In the genomic region with DNA sequence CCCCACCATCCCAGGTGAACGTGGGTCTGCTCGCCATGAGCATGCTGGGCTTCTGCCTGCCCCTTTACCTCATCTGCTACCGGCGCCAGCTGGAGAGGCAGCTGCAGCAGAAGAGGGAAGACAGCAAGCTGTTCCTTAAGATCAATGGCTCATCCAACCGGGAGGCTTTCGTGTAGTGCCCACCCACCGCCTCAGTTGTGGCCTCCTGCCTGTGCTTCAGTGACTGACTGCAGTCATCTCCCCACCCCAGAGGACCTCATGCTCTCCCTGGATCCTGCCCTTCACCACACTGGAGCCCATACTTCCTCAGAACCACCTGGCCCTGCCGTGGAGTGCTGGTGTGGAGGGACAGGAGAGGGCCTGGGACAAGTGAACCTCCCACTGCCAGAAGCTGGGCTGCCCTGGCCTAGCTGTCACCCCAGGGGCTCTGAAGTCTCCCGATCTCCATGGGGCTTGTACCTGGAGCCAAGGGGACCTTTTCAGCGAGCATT, we compare ENCODE assay signal across 8 mouse cellular contexts. TPM values are rescaled to one million over a fixed set of nuclear protein-coding genes. Genes with fewer than 3 reads are reported as not detected.
DNase-seq lines count a peak whose midpoint lies in the region; ATAC-seq lines count a peak whose summit lies in the region.

No protein-coding gene starts in this region.

- H3K9me3 ChIP-seq in lung, embryonic 15.5 days, result no peaks in the 10 kb centered on the region
- H3K9me3 ChIP-seq in neural tube, embryonic 14.5 days (ENCODE audit: control insufficient read depth, low read length), result no peaks in the 10 kb centered on the region

- peak overlapping the region; percentile 18 for H3K4me2 ChIP-seq in lung, embryonic 15.5 days
- peak overlapping the region; percentile 2; the same call in 1 of the 2 replicates for H3K4me2 ChIP-seq in neural tube, embryonic 14.5 days (ENCODE audit: low read depth, low read length)

- ATAC-seq in lung, embryonic 15.5 days (ENCODE audit: borderline replicate concordance, extremely low read depth, low FRiP score, low TSS enrichment), result peak; percentile 15; the same call in 1 of the 2 replicates
- ATAC-seq in neural tube, embryonic 14.5 days (ENCODE audit: low read depth), result no peak

- peaks cover 24% of the 10 kb centered on the region for H3K4me1 ChIP-seq in lung, embryonic 15.5 days
- peaks cover 13% of the 10 kb centered on the region for H3K4me1 ChIP-seq in neural tube, embryonic 14.5 days (ENCODE audit: control insufficient read depth, insufficient read depth, low read length)

- H3K27ac ChIP-seq in lung, embryonic 15.5 days, result peak overlapping the region; percentile 68
- peak overlapping the region; percentile 58 for H3K27ac ChIP-seq in neural tube, embryonic 14.5 days (ENCODE audit: low read depth, low read length)

- 0 out of 2 replicates have a peak overlapping the region, but pooled peaks have one; percentile 3 for H3K4me3 ChIP-seq in lung, embryonic 15.5 days
- H3K4me3 ChIP-seq in neural tube, embryonic 14.5 days (ENCODE audit: low read depth, low read length), result no peak overlapping the region

- no peaks in the 10 kb centered on the region for H3K27me3 ChIP-seq in lung, embryonic 15.5 days
- no peaks in the 10 kb centered on the region for H3K27me3 ChIP-seq in neural tube, embryonic 14.5 days (ENCODE audit: control insufficient read depth, insufficient read depth, low read length)

- DNase-seq in cerebellum, adult 11-12 months, result peak; percentile 70
- no peak for DNase-seq in cerebellum, adult 8-10 months
- no peak for DNase-seq in lung, postnatal 14 days
- peak; percentile 19 for DNase-seq in left cerebral cortex, postnatal 4 days
- no peak for DNase-seq in layer of hippocampus, adult 9-11 months
- no peak for DNase-seq in adrenal gland, postnatal 14 days

- H3K9ac ChIP-seq in lung, embryonic 15.5 days, result no peak overlapping the region
- 0 out of 2 replicates have a peak overlapping the region, but pooled peaks have one; percentile 28 for H3K9ac ChIP-seq in neural tube, embryonic 14.5 days (replicated peaks; ENCODE audit: low read depth, low read length)

- 6% methylated on average over 10 of the region's 10 CpGs for WGBS in lung, embryonic 15.5 days
- WGBS in neural tube, embryonic 14.5 days, result 11% methylated on average over 10 of the region's 10 CpGs

- intact Hi-C loops in left cerebral cortex, postnatal 4 days (cut with DNase I), result loop anchor here (5.0 kb wide), 1 partner anchor 40 kb away; a partner anchor contains a TSS

- H3K36me3 ChIP-seq in lung, embryonic 15.5 days, result no peaks in the 10 kb centered on the region
- peaks cover 17% of the 10 kb centered on the region for H3K36me3 ChIP-seq in neural tube, embryonic 14.5 days (ENCODE audit: control insufficient read depth, insufficient read depth, low read length)

RNA-seq across cellular contexts. Expression of a gene that starts 15.6 kb away (rescaled TPM):
- polyA plus RNA-seq in lung, embryonic 15.5 days (2015; fragmentation: Nextera tagmentation; extraction: Ambion mirVana), result 73.4 and 76.8 TPM in 2 replicates
- total RNA-seq in left cerebral cortex, postnatal 4 days (2021), result 100 to 1,000 TPM; 249 to 259 TPM
- 128 TPM in 2 replicates for polyA plus RNA-seq in neural tube, embryonic 14.5 days (2014; fragmentation: Nextera tagmentation; extraction: Ambion mirVana)
- 150 and 164 TPM in 2 replicates for total RNA-seq in adrenal gland, postnatal 14 days (2021)

RNA-seq across cellular contexts. Expression of a gene that starts 40.9 kb away (rescaled TPM):
- polyA plus RNA-seq in lung, embryonic 15.5 days (2015; fragmentation: Nextera tagmentation; extraction: Ambion mirVana), result 5.6 and 6.9 TPM in 2 replicates
- 10 to 100 TPM; 43.5 to 51.1 TPM for total RNA-seq in left cerebral cortex, postnatal 4 days (2021)
- polyA plus RNA-seq in neural tube, embryonic 14.5 days (2014; fragmentation: Nextera tagmentation; extraction: Ambion mirVana), result 15.5 and 17.0 TPM in 2 replicates
- 22.4 and 29.2 TPM in 2 replicates for total RNA-seq in adrenal gland, postnatal 14 days (2021)

RNA-seq across cellular contexts. Expression of a gene that starts 58.4 kb away (rescaled TPM):
- polyA plus RNA-seq in lung, embryonic 15.5 days (2015; fragmentation: Nextera tagmentation; extraction: Ambion mirVana), result 26.0 TPM in 2 replicates
- 10 to 100 TPM; 45.5 to 47.2 TPM for total RNA-seq in left cerebral cortex, postnatal 4 days (2021)
- polyA plus RNA-seq in neural tube, embryonic 14.5 days (2014; fragmentation: Nextera tagmentation; extraction: Ambion mirVana), result 50.0 and 57.4 TPM in 2 replicates
- 32.3 and 41.8 TPM in 2 replicates for total RNA-seq in adrenal gland, postnatal 14 days (2021)

RNA-seq across cellular contexts. Expression of a gene that starts 59.0 kb away (rescaled TPM):
- 16.2 and 16.3 TPM in 2 replicates for polyA plus RNA-seq in lung, embryonic 15.5 days (2015; fragmentation: Nextera tagmentation; extraction: Ambion mirVana)
- 1 to 10 TPM; 3.0 to 3.5 TPM for total RNA-seq in left cerebral cortex, postnatal 4 days (2021)
- polyA plus RNA-seq in neural tube, embryonic 14.5 days (2014; fragmentation: Nextera tagmentation; extraction: Ambion mirVana), result 1.8 and 3.8 TPM in 2 replicates
- 12.7 and 14.6 TPM in 2 replicates for total RNA-seq in adrenal gland, postnatal 14 days (2021)

Comparison
In these comparisons a context has a peak if more than half of its experiments do, and no peak if none do; other contexts are left out.
1. DNase-seq: peak in cerebellum, adult 11-12 months (single experiment) and left cerebral cortex, postnatal 4 days (single experiment); none in cerebellum, adult 8-10 months (single experiment), lung, postnatal 14 days (single experiment), layer of hippocampus, adult 9-11 months (single experiment) and adrenal gland, postnatal 14 days (single experiment).